Mouse (Mus musculus) ovary, postnatal 36 days (tissue): Measurements from ENCODE around the gene Vipr2.

Experiments used
- DNase-seq: peaks from one replicate; pipeline ENCODE4 v3.0.0; 2022; ENCODE audit warnings: low spot score, mixed read lengths

Vipr2 gene

DNA sequence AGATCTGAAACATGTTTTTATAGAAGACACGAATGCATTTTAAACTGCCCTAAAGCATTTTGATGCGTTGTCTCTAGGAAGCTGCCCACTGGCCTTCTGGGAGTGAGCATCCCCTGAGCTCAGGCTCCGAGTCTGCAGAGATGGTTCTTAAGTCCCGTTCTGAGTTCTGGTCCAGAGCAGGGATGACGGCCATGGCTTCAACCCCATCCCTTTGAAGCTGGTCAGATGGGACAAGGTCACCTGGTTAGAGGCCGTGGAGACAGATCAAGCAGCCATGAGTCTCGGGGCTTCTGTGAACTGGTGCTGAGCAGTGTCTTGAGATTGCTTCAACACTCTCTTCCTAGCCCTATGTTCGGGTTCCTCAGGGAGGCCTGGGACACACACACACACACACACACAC lies 19.6 kb downstream of the Vipr2 start:
- DNase-seq = no peak

DNA sequence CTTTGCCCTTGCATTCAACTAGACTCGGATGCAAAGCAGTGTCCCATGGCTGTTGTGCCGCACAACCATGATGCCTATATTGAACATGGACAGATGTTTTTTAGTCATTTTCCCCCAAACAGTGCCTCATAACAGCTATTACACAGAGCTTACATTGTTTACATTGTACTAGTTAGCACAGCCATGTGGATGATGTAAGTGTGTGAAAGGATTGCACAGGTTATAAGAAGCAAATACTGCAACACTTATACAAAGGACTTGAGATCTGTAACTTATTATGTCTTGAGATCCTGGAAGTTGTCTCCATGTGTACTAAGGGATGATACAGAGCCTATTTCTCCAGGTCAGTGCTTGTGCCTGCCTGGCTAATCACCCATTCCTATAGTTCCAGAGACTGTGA lies 24.4 kb downstream of the Vipr2 start:
- no peak for DNase-seq

DNA sequence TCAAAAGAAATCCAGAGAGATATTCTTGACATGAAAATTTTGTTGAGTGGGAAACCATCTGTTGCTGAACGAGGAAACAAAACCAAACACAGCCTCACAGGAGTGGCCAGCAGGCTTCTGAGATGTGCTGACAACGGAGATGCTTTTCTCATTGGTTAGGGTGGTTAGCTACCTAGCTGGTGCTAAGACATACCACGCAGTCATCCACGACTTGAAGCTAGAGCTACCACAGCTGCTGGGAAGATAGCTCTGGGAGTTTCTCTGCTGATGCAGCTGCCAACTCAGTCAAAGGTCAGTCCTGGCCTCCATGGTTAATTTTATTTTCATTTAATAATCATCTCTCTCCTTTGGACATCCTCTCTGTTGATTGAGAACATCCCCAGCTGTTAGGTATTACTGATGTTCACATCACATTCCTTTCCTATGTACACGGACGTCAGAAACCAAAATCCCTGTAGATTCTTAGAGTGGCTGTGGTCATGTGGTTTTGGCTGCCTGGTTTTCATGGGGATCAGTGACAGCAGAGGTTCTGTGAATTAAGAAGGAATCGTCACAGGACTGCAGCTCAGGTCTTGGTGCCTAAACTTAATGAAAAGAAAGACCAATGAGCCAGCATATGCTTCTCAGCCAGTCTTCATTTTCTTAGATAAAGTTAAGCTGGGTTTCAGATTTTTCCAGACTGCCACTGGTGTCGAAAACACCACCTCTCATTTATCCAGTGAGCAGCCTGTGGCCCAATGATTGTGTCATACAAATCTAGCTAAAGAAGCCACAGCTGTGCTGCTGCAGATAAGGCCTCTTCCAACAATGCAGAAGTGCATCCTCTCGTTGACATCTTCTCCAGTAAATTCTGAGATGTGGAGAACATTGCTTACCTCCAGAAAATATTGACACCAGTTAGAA lies 32.2 kb downstream of the Vipr2 start:
- DNase-seq = no peak

DNA sequence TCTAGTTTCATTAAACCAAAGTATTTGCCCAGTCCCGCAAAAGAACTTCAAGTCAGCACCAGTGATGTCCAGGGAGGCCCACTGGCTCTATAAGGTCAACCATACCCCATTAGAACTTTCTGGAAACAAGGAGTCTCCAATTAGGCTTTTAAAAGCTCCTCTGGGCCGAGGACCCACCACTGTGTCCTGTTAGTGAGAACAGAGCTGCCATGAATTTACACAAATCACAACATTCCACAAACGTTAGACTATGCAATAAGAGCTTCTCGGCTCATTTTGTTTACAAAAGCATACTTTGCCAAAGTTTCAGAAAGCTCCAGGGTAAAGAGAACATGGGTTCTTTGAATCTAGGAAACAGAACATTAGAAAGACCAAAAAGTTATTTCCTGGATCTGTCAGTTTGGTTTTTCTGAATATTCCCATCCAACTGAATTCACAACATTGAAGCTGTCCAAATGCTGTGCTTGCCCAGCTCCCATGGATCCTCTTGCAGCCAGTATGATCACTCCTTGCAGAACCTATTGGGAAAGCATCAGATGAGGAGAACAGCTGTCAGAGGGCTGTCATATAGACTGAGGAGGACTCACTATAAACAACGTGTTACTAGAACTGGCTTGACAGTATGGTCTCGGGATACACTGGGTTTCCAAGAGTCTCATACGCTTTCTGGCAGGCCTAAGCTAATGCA lies 33.6 kb downstream of the Vipr2 start:
- no peak for DNase-seq

DNA sequence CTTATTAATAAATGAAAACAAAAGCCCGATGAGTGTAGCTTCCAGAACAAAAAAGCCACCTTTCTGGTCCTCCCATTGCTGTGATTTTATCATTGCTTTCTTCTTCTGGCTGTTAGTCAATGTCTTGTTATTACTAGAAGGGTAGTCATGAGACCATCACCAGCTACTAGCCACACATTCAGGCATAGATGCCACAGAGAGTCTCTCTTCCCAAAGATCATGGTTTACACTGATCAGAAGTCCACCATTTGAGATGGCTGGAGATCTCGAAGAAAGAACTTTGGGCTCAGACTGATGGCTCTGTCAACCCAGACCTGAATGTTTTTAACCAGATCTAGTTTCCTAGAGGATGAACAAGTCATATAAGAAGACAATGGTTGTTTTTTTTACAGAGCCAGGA lies 38.3 kb downstream of the Vipr2 start:
- no peak for DNase-seq

DNA sequence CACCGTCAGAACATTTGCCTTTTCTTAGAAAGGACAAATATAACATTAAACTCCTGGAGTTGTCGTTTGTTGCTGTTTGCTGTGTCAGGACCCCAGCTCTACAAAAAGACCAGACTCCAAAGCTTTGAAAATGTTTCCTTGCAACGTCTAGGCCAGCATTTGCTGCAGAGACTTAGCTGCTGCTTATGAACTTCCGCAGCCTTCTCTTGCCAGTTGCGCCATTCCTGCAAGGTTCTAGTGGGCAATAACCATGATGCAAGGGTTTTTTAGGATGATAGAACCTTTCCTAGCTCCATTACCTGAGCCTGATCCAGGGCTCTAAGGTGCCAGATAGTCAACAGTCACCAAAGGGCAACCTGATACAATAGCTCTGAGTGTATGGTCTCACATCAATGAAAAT lies 38.9 kb downstream of the Vipr2 start:
- DNase-seq = no peak

DNA sequence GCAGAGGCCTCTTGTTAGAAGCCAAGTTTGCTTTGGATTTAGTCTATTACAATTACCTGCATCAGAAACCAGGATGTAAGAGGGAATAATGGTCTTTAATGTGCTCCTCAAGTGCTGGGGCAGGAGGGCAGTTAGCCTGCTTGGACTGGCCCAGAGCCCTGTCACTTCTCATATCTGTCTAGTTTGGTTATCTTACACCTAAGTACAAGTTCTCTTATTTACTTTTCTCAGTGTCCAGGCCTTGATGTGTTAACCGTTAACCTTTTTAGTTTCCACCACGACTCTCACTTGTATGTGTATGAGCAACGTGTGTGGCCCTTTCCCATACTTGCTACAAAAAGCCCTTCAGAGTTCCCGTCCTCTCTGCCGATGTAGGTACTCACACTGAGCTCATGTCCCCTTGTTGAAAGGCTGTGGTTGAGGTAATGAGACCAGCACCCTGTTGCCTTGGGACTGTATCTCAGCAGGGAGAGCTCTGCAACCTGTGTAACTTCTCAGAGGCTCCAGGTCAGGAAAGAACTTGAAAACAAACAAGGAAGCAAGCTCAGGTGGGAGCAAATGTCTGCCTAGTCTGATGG lies 39.9 kb downstream of the Vipr2 start:
- no peak for DNase-seq

DNA sequence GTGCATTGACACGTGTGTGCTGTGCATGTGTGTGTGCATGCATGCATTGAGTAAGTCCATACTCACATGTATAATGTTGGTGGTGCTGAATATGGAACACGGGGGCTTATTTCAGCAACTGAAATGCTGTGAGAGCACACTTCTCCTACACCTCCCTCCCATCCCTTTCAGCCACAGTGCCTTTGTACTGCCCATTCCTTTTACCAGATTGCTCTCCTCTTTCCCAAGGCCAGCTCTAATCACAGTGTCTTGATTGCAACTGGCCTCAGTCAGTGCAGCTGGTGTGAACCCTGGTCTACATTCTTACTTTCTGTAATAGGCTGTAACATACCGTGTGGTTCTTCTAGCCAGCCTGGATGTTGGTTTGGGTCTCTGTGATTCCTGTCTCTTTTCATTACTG lies 41.5 kb downstream of the Vipr2 start:
- DNase-seq = no peak

DNA sequence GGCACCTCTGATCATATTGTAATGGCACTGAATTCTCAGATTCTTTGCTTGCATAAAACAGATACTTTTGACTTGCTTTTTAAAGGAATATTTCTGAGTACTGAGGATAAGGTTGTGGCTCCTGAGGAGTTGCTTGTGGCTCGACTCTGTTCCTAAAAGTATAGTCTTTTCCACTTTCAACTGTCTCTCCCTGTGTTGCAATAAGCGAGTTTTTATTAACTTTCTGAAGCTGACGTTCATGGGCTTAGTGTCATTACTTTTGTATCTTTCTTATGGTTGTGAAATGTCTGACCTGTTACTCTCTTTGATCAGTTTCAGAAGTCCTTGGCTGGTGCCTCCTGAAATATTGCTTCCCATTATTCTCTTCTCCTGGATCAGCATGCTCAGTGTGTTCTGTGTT lies 46.3 kb downstream of the Vipr2 start:
- DNase-seq = no peak

DNA sequence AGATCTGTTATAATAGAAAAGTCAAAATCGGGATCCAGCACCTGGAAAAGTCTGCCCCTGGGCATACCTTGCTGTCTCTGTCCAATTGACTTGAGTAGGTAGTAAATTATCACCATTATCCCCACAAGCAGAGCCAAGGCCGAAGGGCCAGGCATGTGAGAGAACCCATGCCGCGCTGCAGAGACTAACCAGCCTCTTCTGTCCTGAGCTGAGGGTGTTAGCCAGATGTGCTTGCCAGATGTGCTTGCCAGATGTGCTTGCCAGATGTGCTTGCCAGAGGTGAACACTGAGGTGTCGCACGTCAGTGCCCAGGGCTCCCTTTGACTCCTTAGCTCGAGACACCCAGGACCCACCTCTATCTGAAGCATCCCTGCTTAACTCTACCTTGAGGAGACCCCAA lies 53.4 kb downstream of the Vipr2 start:
- DNase-seq = no peak

DNA sequence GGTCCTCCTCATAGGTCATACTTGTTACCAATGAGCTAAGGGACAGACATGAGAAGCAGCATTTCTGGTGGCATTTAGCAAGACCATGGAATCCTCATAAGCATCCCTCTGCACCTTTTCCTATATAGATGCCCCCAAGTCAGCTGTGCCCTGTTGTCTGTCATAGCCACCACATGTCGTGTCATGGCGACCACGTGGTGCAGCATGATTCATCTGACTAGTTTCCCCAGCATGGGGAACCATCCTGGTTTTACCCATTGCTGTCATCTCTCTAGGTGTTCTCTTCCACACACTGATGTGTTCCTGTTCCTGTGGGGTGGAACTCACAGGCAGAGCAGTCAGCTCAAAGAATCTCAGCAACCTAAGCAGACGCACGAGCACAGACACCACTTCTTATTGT lies 55.4 kb downstream of the Vipr2 start:
- DNase-seq = no peak

DNA sequence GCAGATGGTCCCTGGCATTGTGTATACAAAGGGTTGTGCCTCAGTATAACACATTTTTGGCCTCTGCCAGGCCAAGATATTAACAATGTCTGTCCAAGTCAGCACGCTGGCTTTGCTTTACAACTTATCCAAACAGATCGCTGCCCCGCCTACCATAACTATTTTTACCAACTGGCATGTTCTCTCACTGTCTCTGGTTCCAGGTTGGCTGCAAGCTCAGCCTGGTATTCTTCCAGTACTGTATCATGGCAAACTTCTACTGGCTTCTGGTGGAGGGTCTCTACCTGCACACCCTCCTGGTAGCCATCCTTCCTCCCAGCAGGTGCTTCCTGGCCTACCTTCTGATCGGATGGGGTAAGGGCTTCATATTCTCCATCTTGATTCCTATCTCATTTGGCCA lies 58.4 kb downstream of the Vipr2 start:
- DNase-seq = no peak

DNA sequence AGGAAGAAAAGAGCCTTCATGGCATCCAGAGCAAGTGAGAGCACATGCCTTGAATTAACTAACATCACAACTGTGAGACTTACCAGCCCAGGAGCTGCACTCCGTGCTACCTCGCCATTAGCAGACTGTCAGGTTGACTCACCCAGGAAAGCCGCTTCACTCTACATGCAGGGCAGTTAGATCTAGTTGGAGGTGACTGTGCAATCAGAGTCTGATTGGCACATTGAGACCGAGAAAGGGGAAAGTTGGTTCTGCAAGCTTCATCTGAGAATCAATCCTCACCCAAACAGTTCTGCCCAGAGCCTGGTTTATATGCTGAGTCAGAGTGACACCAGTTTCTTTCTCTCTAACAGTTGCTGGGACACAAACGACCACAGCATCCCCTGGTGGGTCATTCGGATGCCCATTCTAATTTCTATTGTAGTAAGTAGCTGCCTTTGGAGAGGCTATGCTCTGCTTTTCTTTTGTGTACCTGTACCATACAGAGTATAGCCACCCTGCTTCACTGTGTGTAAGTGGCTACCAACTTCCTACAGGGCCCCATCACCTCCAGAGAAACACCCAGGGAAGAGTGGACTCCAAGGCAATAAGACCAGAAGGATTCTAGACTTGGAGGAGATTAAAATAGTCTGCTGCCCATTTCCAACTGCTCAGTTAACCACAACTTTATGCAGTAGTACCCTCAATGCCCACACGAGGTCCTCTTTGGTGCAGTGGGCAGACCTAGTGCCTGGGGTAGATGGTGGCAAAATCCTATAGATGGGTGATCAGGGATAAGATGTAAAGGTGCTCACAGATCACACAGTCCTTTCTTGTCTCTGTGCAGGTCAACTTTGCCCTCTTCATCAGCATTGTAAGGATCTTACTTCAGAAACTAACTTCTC lies 61.0 kb downstream of the Vipr2 start:
- DNase-seq = no peak

DNA sequence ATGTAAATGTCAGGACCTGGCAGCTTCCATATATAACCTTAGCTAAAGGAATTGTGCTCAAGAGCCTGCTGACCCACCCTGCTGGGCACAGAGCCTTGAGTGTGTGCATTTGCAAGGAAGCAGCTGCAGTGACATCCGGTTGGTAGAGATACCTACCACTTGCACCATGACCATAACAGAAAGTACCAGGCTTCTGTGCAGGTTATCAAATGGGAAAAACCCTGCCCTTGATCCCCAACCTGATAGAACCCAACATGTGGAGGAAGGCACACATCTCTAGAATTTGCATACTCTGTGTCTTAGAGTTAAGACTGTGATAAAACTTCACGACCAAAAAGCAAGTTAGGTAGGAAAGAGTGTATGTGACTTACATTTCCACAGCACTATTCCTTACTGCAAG lies 63.1 kb downstream of the Vipr2 start:
- DNase-seq = no peak

DNA sequence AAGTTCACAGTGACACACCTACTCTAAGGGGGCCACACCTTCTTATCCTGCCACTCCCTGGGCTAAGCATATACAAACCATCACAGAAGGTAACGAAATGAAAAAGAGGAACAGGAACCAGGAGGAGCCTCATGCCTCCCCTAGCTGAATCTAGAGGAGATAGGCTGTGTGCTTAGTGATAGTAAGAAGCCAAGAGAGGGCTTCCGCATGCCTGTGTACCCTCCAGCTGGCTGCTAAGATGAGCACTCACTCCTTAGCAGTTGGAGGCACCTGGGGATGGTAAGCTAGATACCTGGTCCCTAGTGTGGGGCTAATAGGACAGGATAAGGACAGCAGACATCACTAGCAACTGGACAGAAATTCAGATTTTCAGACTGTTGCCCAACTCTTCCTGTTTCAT lies 64.3 kb downstream of the Vipr2 start:
- DNase-seq = no peak

DNA sequence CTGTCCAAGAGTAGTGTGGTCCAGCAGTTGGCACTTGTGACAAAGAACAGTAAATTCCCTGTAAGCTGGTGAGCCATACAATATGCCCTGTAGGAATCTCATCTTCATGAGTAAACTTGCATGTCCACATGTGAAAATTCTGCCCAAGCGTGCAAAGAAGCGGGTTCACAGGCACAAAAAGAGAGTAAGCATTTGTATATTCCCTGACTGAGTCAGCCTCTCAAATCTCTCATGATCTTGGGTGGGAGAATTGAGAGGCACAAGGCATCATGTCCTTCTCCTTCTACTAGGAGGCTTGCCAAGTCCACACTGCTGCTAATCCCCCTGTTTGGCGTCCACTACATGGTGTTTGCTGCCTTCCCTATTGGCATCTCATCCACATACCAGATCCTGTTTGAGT lies 64.9 kb downstream of the Vipr2 start:
- no peak for DNase-seq

DNA sequence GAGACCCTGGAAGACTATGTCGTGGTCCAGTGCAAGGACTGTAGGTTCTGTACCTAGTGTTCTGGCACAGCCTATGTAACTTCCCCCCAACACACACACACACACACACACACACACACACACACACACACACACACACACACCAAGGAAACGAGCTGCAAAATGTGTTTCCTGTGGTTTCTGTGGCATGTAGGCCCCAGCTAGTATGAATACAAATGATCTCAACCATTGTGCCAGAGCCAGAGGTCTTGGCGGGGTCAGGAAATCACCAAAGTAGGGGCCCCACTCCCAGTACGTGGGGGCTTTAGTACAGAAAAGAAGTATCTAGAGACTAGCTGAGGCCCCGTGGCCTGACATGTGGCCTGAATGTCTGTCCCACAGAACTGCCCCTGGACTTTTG lies 67.7 kb downstream of the Vipr2 start:
- no peak for DNase-seq

DNA sequence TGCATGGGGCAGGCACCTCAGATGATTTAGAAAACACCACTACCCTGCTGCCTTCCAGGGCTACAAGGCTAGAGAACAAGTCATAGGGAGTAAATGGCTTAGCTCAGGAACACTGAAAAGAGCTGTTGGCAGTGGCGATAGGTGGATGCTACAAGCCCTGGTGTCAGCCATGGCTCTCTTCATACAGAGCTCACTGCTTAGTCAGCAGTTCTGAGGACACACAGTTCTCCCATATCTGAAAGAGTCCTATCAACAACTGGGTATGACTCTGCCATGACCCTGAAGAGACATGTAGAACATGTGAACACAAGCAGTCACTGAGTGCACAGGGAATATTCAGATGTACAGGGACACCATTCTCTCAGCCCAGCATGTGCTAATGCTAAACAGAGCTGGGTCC lies 68.2 kb downstream of the Vipr2 start:
- DNase-seq = no peak

DNA sequence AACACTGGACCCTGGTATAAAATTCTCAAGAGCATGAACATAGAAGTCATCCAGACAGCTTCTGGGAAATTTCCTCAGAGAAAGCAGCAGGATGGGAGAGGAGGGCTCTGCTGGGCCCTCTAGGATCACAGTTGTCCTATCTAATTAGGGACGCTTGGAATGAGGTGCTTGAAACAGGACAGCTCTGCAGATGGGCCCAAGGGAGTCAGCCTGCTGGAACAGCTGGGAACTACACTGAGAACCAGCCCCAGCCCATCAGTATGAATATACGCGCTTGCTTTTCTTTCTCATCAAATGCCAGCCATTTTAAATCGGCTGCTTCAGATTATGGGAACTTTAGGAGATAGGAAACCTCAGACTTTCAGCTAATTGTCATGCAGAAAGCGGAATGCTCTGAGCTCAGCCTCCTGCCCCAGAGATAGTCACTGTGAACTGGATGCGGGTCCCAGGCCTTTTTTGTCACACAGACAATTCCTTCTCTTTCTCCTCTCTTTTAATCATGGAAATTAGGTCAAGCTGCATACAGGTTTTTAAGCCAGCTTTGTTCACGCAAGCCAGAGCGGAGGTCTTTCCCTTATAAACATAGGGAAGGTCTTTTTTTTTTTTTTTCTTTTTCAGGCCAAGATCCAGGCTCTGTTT lies 69.6 kb downstream of the Vipr2 start:
- DNase-seq = no peak

DNA sequence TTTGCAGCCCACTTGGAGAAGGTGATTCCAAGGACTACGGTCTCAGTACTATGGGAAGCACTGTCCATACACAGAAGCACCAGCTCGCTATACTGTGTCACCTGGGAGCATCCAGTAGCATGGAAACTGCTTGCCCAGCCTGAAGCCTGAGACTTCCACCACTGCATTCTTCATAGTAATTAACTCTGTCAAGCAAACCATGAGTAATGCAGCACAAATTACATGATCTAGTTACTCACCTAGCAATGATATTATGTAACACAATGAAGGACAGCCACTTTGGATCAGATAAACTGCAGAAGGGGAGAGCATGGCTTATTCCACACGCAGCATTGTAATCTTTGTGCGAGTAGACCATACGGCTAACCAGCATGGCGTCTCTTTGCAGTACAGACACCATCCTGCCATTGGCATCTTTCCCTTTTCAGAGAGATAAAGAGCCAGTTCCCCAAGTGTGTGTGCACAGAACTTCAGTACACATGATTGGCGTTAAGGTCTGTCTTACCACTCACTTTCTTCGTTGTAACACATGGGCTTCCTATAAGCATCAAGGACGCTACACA lies 75.4 kb downstream of the Vipr2 start:
- DNase-seq = no peak

DNA sequence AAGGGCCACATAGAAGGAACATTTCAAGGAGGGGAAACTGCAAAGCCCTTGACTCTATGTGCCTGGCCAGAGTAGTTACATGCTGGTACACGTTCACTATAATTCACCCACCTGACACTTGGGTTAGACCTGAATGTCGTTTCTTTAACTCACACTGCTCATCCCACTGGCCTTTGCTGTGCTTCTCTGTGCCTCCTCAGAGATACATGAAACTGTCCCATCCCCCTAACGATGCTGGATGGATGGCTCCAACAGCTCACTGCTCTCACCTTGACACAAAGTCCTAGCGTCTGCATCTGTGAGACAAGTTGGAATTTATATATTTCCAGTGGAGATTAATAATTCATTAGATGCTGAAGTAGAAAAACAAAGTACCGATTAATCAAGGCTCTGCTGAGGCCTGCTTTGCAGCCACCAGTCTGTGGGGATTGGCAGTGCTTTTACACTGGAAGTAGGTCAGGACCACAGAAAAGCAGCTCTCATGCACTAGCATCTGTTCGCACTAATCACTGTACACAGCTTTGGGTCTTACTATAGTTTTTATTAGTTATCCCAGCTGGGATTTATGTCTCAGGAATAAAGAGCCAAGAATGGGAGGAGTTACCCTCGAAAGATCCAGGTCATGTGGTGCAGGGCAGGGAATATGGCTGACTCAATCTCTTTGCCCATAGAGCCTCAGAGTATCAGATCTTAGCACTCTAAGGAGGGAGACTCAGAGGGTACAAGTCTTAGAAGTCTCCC lies 79.4 kb downstream of the Vipr2 start:
- DNase-seq = no peak
